Mouse (Mus musculus): ENCODE results near the gene Gm4869.

Gene Gm4869

GRCm38 (mm10) chr5:140521196-140521595 is 75.8 kb downstream of the Gm4869 start:
- DNase-seq (ENCODE audit: extremely low read depth, low read depth): no peak

DNA sequence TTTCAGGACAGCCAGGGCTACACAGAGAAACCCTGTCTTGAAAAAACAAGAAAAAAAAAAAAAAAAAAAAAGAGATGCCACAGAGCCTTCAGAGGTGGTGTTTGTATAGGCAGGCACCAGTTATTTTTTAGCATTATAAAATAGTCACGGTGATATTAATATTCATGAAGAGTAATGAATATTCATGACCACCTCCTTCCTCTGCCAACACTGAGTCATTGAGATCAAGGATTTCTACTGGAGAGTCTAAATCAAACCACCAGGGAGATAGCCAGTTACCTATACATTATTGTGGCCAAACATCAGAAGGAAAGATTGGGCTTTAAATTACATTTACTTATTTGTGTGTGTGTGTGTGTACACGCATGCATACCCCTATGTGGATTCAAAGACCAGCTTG is 81.3 kb downstream of the Gm4869 start:
- DNase-seq (ENCODE audit: extremely low read depth, low read depth): no peak

DNA sequence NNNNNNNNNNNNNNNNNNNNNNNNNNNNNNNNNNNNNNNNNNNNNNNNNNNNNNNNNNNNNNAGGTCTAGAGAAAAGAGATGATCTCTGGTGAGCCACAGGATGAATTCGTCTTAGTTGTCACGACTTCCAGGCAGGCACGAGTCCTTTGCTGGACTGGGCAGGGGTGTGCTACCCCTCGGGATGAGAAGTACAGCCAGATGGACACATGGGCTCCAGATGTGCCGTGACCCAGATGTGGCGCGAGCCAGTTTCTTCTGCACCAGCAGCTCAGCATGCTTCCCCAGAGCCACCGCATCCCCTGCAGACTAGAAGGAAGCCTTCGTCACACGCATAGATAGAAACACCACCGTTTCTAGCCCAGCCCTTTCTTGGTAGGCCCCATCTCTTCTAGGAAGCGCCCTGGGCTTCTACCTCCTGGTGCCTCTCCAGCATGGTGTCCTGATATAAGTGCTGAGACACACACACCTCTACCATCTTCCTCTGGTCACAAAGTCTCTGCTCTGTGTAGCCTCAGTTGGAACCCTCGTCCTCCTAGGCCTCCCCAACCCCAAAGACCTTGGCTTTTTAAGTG is 92.8 kb downstream of the Gm4869 start:
- DNase-seq (ENCODE audit: extremely low read depth, low read depth): no peak

DNA sequence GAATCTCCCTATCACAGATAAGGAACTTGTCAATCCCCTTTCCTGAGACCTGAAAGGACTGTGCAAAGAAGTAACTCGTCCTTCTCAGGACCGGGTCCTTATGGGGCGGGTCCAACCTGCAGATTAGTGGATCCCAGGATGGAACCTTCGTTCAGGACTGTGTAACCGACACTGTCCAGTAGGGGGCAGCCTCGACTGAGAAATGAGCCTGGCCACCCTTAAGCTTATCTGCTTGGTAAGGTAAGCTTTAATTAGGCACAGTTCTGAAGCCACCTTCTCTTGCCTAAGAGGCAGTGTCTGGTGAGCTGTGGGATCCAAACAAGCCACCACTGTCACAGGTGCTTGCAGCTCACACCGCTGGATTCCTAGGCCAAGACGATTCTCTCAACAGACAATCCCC is 94.7 kb downstream of the Gm4869 start:
- DNase-seq (ENCODE audit: extremely low read depth, low read depth): peak; percentile 63

GRCm38 (mm10) chr5:140542811-140543575 is 97.5 kb downstream of the Gm4869 start:
- DNase-seq (ENCODE audit: extremely low read depth, low read depth): no peak

Data from MEL-GATA-1-ER (cell line).